8 mouse cellular contexts compared by ENCODE assay signal in genomic region chr7:19084277-19084771, GRCm38 (mm10). TPM values are rescaled to one million over a fixed set of nuclear protein-coding genes. Genes with fewer than 3 reads are reported as not detected.
DNase-seq lines count a peak whose midpoint lies in the region; ATAC-seq and TF ChIP-seq lines count a peak whose summit lies in the region.

No protein-coding gene starts in this region.

- no peaks in the 10 kb centered on the region for H3K9me3 ChIP-seq in kidney, postnatal 0 days (replicated peaks; ENCODE audit: low read length)
- H3K9me3 ChIP-seq in limb, embryonic 12.5 days = no peaks in the 10 kb centered on the region
- no peaks in the 10 kb centered on the region for H3K9me3 ChIP-seq in forebrain, embryonic 11.5 days (ENCODE audit: control insufficient read depth, low read length)

- peak overlapping the region; percentile 30; the same call in 1 of the 2 replicates for H3K4me3 ChIP-seq in kidney, postnatal 0 days (replicated peaks; ENCODE audit: low read depth, low read length)
- no peak overlapping the region; the same call in 1 of the 2 replicates for H3K4me3 ChIP-seq in limb, embryonic 12.5 days (replicated peaks)
- H3K4me3 ChIP-seq in olfactory bulb, adult 2 months (ENCODE audit: insufficient read depth, low read depth, low read length) = 0 out of 2 replicates have a peak overlapping the region, but pooled peaks have one; percentile 19
- H3K4me3 ChIP-seq in forebrain, embryonic 11.5 days (ENCODE audit: low read depth, low read length) = no peak overlapping the region
- no peak overlapping the region for H3K4me3 ChIP-seq in cerebellum, adult 2 months (replicated peaks; ENCODE audit: insufficient read depth, low read depth, low read length)

- DNase-seq in kidney, postnatal 0 days (ENCODE audit: low spot score) = no peak
- no peak for DNase-seq in kidney, adult 9 months
- DNase-seq in forebrain, embryonic 11.5 days (ENCODE audit: low spot score) = no peak
- no peak for DNase-seq in cerebellum, adult 2 months

- H3K4me1 ChIP-seq in kidney, postnatal 0 days (replicated peaks; ENCODE audit: insufficient read depth, low read length) = peaks cover 42% of the 10 kb centered on the region
- peaks cover 44% of the 10 kb centered on the region for H3K4me1 ChIP-seq in limb, embryonic 12.5 days (replicated peaks)
- peaks cover 29% of the 10 kb centered on the region for H3K4me1 ChIP-seq in olfactory bulb, adult 2 months (ENCODE audit: control insufficient read depth, insufficient read depth, low read length)
- peaks cover 7% of the 10 kb centered on the region for H3K4me1 ChIP-seq in forebrain, embryonic 11.5 days (replicated peaks; ENCODE audit: control insufficient read depth, insufficient read depth, low read length)
- no peaks in the 10 kb centered on the region; the same call in 1 of the 2 replicates for H3K4me1 ChIP-seq in cerebellum, adult 2 months (ENCODE audit: control insufficient read depth, insufficient read depth, low read length)

- ATAC-seq in kidney, postnatal 0 days (replicated peaks; ENCODE audit: low FRiP score, low read depth) = no peak
- ATAC-seq in common myeloid progenitor, adult 5-6 weeks (replicated peaks; ENCODE audit: low read depth, poor library complexity, severe bottlenecking) = peak; percentile 69
- no peak for ATAC-seq in limb, embryonic 12.5 days (ENCODE audit: insufficient number of reproducible peaks, insufficient read depth, low FRiP score, low TSS enrichment, low read depth)
- no peak for ATAC-seq in forebrain, embryonic 11.5 days (replicated peaks; ENCODE audit: low FRiP score)
- ATAC-seq in frontal cortex, adult (ENCODE audit: low TSS enrichment) = no peak

- WGBS in kidney, postnatal 0 days = 55% methylated on average over 6 of the region's 6 CpGs
- WGBS in limb, embryonic 12.5 days = 67% methylated on average over 6 of the region's 6 CpGs
- 63% methylated on average over 6 of the region's 6 CpGs for WGBS in olfactory bulb, adult 2 months
- 77% methylated on average over 6 of the region's 6 CpGs for WGBS in forebrain, embryonic 11.5 days
- WGBS in cerebellum, adult 2 months = 63% methylated on average over 6 of the region's 6 CpGs

- H3K4me2 ChIP-seq in kidney, postnatal 0 days (ENCODE audit: low read length) = peak overlapping the region; percentile 51
- H3K4me2 ChIP-seq in limb, embryonic 12.5 days = peak overlapping the region; percentile 37; the same call in 1 of the 2 replicates
- H3K4me2 ChIP-seq in forebrain, embryonic 11.5 days (ENCODE audit: low read depth, low read length, severe bottlenecking) = no peak overlapping the region

- H3K9ac ChIP-seq in kidney, postnatal 0 days (ENCODE audit: low read depth, low read length) = 0 out of 2 replicates have a peak overlapping the region, but pooled peaks have one; percentile 23
- H3K9ac ChIP-seq in limb, embryonic 12.5 days (replicated peaks) = no peak overlapping the region
- no peak overlapping the region for H3K9ac ChIP-seq in forebrain, embryonic 11.5 days (ENCODE audit: low read length)

- no peak for TF ChIP-seq CTCF in kidney, postnatal 0 days (IDR thresholded peaks at IDR 0.05; ENCODE audit: low read depth)
- no peak for TF ChIP-seq CTCF in olfactory bulb, adult 2 months (IDR thresholded peaks at IDR 0.05; ENCODE audit: insufficient read depth, low read depth, low read length)
- TF ChIP-seq CTCF in cerebellum, adult 2 months (IDR thresholded peaks at IDR 0.05; ENCODE audit: borderline replicate concordance, insufficient read depth, low read depth, low read length) = no peak

- no peak overlapping the region for H3K27ac ChIP-seq in kidney, postnatal 0 days
- peak overlapping the region; percentile 69; the same call in 1 of the 2 replicates for H3K27ac ChIP-seq in limb, embryonic 12.5 days
- H3K27ac ChIP-seq in olfactory bulb, adult 2 months (ENCODE audit: insufficient read depth, low read depth, low read length) = no peak overlapping the region
- no peak overlapping the region for H3K27ac ChIP-seq in forebrain, embryonic 11.5 days (ENCODE audit: low read depth, low read length)
- H3K27ac ChIP-seq in cerebellum, adult 2 months (ENCODE audit: insufficient read depth, low read length) = no peak overlapping the region

- peaks cover 33% of the 10 kb centered on the region for H3K36me3 ChIP-seq in kidney, postnatal 0 days (ENCODE audit: insufficient read depth, low read length)
- H3K36me3 ChIP-seq in limb, embryonic 12.5 days = peaks cover 81% of the 10 kb centered on the region
- H3K36me3 ChIP-seq in forebrain, embryonic 11.5 days (ENCODE audit: control insufficient read depth, insufficient read depth, low read length) = peaks cover 12% of the 10 kb centered on the region

- H3K27me3 ChIP-seq in kidney, postnatal 0 days (ENCODE audit: insufficient read depth, low read length) = no peaks in the 10 kb centered on the region
- H3K27me3 ChIP-seq in limb, embryonic 12.5 days = no peaks in the 10 kb centered on the region
- H3K27me3 ChIP-seq in forebrain, embryonic 11.5 days (ENCODE audit: control insufficient read depth, insufficient read depth, low read length) = no peaks in the 10 kb centered on the region
- no peaks in the 10 kb centered on the region for H3K27me3 ChIP-seq in cerebellum, adult 2 months (ENCODE audit: control insufficient read depth, insufficient read depth, low read length)

- TF ChIP-seq POLR2A in olfactory bulb, adult 2 months (IDR thresholded peaks at IDR 0.05; ENCODE audit: insufficient read depth, low read depth, low read length) = no peak
- TF ChIP-seq POLR2A in cerebellum, adult 2 months (IDR thresholded peaks at IDR 0.05; ENCODE audit: borderline replicate concordance, insufficient read depth, low read length) = no peak

RNA-seq across cellular contexts. Expression of gene Dmpk, which starts 0.7 kb away (rescaled TPM):
- polyA plus RNA-seq in kidney, postnatal 0 days (2015; fragmentation: Nextera tagmentation; extraction: Ambion mirVana) = 9.4 and 11.6 TPM in 2 replicates
- 0.32 TPM in 1 of 2 replicates, not detected in the other for total RNA-seq in common myeloid progenitor, adult 5-6 weeks (2017)
- 17.7 and 18.9 TPM in 2 replicates for polyA plus RNA-seq in limb, embryonic 12.5 days (2016; fragmentation: Nextera tagmentation; extraction: Ambion mirVana)
- not detected in 2 replicates for polyA plus RNA-seq in olfactory bulb, adult 2 months (2012; ENCODE audit: insufficient read depth, insufficient read length, low replicate concordance, missing spikeins)
- polyA plus RNA-seq in forebrain, embryonic 11.5 days (2014; fragmentation: Nextera tagmentation; extraction: Ambion mirVana) = 12.4 and 13.8 TPM in 2 replicates
- 38.9 and 40.1 TPM in 2 replicates for polyA plus RNA-seq in cerebellum, adult 2 months (2012; rRNA removed)

RNA-seq across cellular contexts. Expression of gene Dmwd, which starts 8.3 kb away (rescaled TPM):
- 12.2 and 16.9 TPM in 2 replicates for polyA plus RNA-seq in kidney, postnatal 0 days (2015; fragmentation: Nextera tagmentation; extraction: Ambion mirVana)
- total RNA-seq in common myeloid progenitor, adult 5-6 weeks (2017) = 6.3 and 12.7 TPM in 2 replicates
- polyA plus RNA-seq in limb, embryonic 12.5 days (2016; fragmentation: Nextera tagmentation; extraction: Ambion mirVana) = 17.9 and 21.6 TPM in 2 replicates
- polyA plus RNA-seq in olfactory bulb, adult 2 months (2012; ENCODE audit: insufficient read depth, insufficient read length, low replicate concordance, missing spikeins) = not detected in 2 replicates
- polyA plus RNA-seq in forebrain, embryonic 11.5 days (2014; fragmentation: Nextera tagmentation; extraction: Ambion mirVana) = 20.9 and 25.4 TPM in 2 replicates
- 116 and 117 TPM in 2 replicates for polyA plus RNA-seq in cerebellum, adult 2 months (2012; rRNA removed)

RNA-seq across cellular contexts. Expression of gene Six5, which starts 10.1 kb away (rescaled TPM):
- polyA plus RNA-seq in kidney, postnatal 0 days (2015; fragmentation: Nextera tagmentation; extraction: Ambion mirVana) = 7.6 and 7.9 TPM in 2 replicates
- total RNA-seq in common myeloid progenitor, adult 5-6 weeks (2017) = 3.1 and 5.1 TPM in 2 replicates
- polyA plus RNA-seq in limb, embryonic 12.5 days (2016; fragmentation: Nextera tagmentation; extraction: Ambion mirVana) = 11.2 and 12.5 TPM in 2 replicates
- polyA plus RNA-seq in olfactory bulb, adult 2 months (2012; ENCODE audit: insufficient read depth, insufficient read length, low replicate concordance, missing spikeins) = not detected in 2 replicates
- 9.9 and 10.8 TPM in 2 replicates for polyA plus RNA-seq in forebrain, embryonic 11.5 days (2014; fragmentation: Nextera tagmentation; extraction: Ambion mirVana)
- 3.5 and 4.6 TPM in 2 replicates for polyA plus RNA-seq in cerebellum, adult 2 months (2012; rRNA removed)

RNA-seq across cellular contexts. Expression of gene Rsph6a, which starts 29.8 kb away (rescaled TPM):
- polyA plus RNA-seq in kidney, postnatal 0 days (2015; fragmentation: Nextera tagmentation; extraction: Ambion mirVana) = not detected in 2 replicates
- not detected in 2 replicates for total RNA-seq in common myeloid progenitor, adult 5-6 weeks (2017)
- not detected in 2 replicates for polyA plus RNA-seq in limb, embryonic 12.5 days (2016; fragmentation: Nextera tagmentation; extraction: Ambion mirVana)
- polyA plus RNA-seq in olfactory bulb, adult 2 months (2012; ENCODE audit: insufficient read depth, insufficient read length, low replicate concordance, missing spikeins) = not detected in 2 replicates
- not detected in 2 replicates for polyA plus RNA-seq in forebrain, embryonic 11.5 days (2014; fragmentation: Nextera tagmentation; extraction: Ambion mirVana)
- polyA plus RNA-seq in cerebellum, adult 2 months (2012; rRNA removed) = 0.10 TPM in 1 of 2 replicates, not detected in the other

RNA-seq across cellular contexts. Expression of gene Gm4969, which starts 33.8 kb away (rescaled TPM):
- 2.0 TPM in 2 replicates for polyA plus RNA-seq in kidney, postnatal 0 days (2015; fragmentation: Nextera tagmentation; extraction: Ambion mirVana)
- 0.68 and 1.5 TPM in 2 replicates for total RNA-seq in common myeloid progenitor, adult 5-6 weeks (2017)
- 3.3 and 3.5 TPM in 2 replicates for polyA plus RNA-seq in limb, embryonic 12.5 days (2016; fragmentation: Nextera tagmentation; extraction: Ambion mirVana)
- not detected in 2 replicates for polyA plus RNA-seq in olfactory bulb, adult 2 months (2012; ENCODE audit: insufficient read depth, insufficient read length, low replicate concordance, missing spikeins)
- 1.2 and 1.4 TPM in 2 replicates for polyA plus RNA-seq in forebrain, embryonic 11.5 days (2014; fragmentation: Nextera tagmentation; extraction: Ambion mirVana)
- polyA plus RNA-seq in cerebellum, adult 2 months (2012; rRNA removed) = 0.80 and 0.90 TPM in 2 replicates

Comparison
In these comparisons a context has a peak if more than half of its experiments do, and no peak if none do; other contexts are left out.
1. H3K4me3 ChIP-seq: peak in kidney, postnatal 0 days (single experiment) and olfactory bulb, adult 2 months (single experiment); none in limb, embryonic 12.5 days (single experiment), forebrain, embryonic 11.5 days (single experiment) and cerebellum, adult 2 months (single experiment).
2. RNA of gene Dmwd, which starts 8.3 kb away (polyA plus RNA-seq): 116 to 117 TPM in cerebellum, adult 2 months, 17.9 to 21.6 TPM in limb, embryonic 12.5 days, 20.9 to 25.4 TPM in forebrain, embryonic 11.5 days and 12.2 to 16.9 TPM in kidney, postnatal 0 days; not detected in olfactory bulb, adult 2 months; every median in the first group is over 10 times any median in the second.